Mouse (Mus musculus) liver (tissue): ENCODE results near the gene Parp2.
"Not testable (repeated sequence)": the region's sequence is repeated elsewhere in the genome, so short reads cannot be mapped to it uniquely, and the experiment has no call there.

Experiments
- DNase-seq: peaks from one replicate; pipeline ENCODE4 v3.0.0-alpha.2; 2020; ENCODE audit warnings: mixed read lengths

Parp2 gene

GRCm38 (mm10) chr14:50807487-50808072 is at the start of gene Parp2, which contains the start of gene Ccnb1ip1:
Gene Parp2, plus strand, starts transcription at chr14:50807841.
Gene Ccnb1ip1, minus strand, starts transcription at chr14:50807732.
- peak; percentile 96 for DNase-seq

GRCm38 (mm10) chr14:50758416-50759085 is 49.1 kb upstream of the Parp2 start:
- no peak for DNase-seq

- DNase-seq, result no peak
These were observed 41.9 kb upstream of the Parp2 start for GRCm38 (mm10) chr14:50765736-50766135.

GRCm38 (mm10) chr14:50771342-50771741 is 36.3 kb upstream of the Parp2 start:
- DNase-seq, result no peak

- DNase-seq, result no peak
These were observed 25.5 kb upstream of the Parp2 start for GRCm38 (mm10) chr14:50782166-50782565.

- DNase-seq, result no peak
These were observed 23.0 kb upstream of the Parp2 start for GRCm38 (mm10) chr14:50784391-50785250.

GRCm38 (mm10) chr14:50785251-50785637 is 22.4 kb upstream of the Parp2 start, which contains the start of gene Ttc5:
Gene Ttc5, minus strand, starts transcription at chr14:50785519.
- DNase-seq, result peak; percentile 89

GRCm38 (mm10) chr14:50788157-50788556 is 19.5 kb upstream of the Parp2 start:
- no peak for DNase-seq

GRCm38 (mm10) chr14:50795261-50795935 is 12.2 kb upstream of the Parp2 start:
- DNase-seq, result no peak

- DNase-seq, result no peak
These were observed 11.7 kb upstream of the Parp2 start for GRCm38 (mm10) chr14:50795965-50796364.

GRCm38 (mm10) chr14:50796464-50796863 is 11.2 kb upstream of the Parp2 start:
- DNase-seq, result no peak

GRCm38 (mm10) chr14:50798512-50798911 is 9.1 kb upstream of the Parp2 start:
- no peak for DNase-seq

GRCm38 (mm10) chr14:50799502-50800259 is 8.0 kb upstream of the Parp2 start:
- DNase-seq, result peak; percentile 14

- DNase-seq, result no peak
These were observed 5.2 kb upstream of the Parp2 start for GRCm38 (mm10) chr14:50802441-50802840.

GRCm38 (mm10) chr14:50802843-50803562 is 4.6 kb upstream of the Parp2 start:
- no peak for DNase-seq

GRCm38 (mm10) chr14:50804683-50805082 is 3.0 kb upstream of the Parp2 start:
- no peak for DNase-seq

- not testable (repeated sequence) for DNase-seq
These were observed 1.2 kb upstream of the Parp2 start for GRCm38 (mm10) chr14:50806469-50806868.

GRCm38 (mm10) chr14:50813060-50813459 is 5.4 kb downstream of the Parp2 start:
- no peak for DNase-seq

- no peak for DNase-seq
These were observed 15.6 kb downstream of the Parp2 start for GRCm38 (mm10) chr14:50823240-50823639.

GRCm38 (mm10) chr14:50824219-50824618 is 16.6 kb downstream of the Parp2 start:
- DNase-seq, result no peak

GRCm38 (mm10) chr14:50826579-50826978 is 18.9 kb downstream of the Parp2 start:
- no peak for DNase-seq
